Mouse (Mus musculus) intestine, postnatal 0 days (tissue): ENCODE measurements around the gene Stat6. TPM values are rescaled to one million over a fixed set of nuclear protein-coding genes. Genes with fewer than 3 reads are reported as not detected.

Source experiments
- ATAC-seq: fragments of 200-750 bp; cut with Nextera tagmentation; 2 replicates; pipeline ENCODE4 v1.8.0; 2017; ENCODE audit warnings: mild to moderate bottlenecking, moderate TSS enrichment, moderate library complexity
- H3K27ac ChIP-seq: fragments of 300-500 bp; sonication (generic); 2 replicates; pipeline ENCODE4 v1.5.1; 2014; ENCODE audit warnings: mild to moderate bottlenecking, low read depth, low read length, moderate library complexity
- H3K27me3 ChIP-seq: fragments of 300-500 bp; sonication (generic); replicated peaks from 2 replicates; pipeline ENCODE4 v1.6.1; 2014; ENCODE audit warnings: low read length, mixed read lengths; ENCODE audit not compliant: control insufficient read depth, insufficient read depth
- H3K36me3 ChIP-seq: fragments of 300-500 bp; sonication (generic); 2 replicates; pipeline ENCODE4 v1.6.1; 2014; ENCODE audit warnings: mild to moderate bottlenecking, moderate library complexity; ENCODE audit not compliant: control insufficient read depth, insufficient read depth
- H3K4me1 ChIP-seq: fragments of 300-500 bp; sonication (generic); replicated peaks from 2 replicates; pipeline ENCODE4 v1.6.1; 2014; ENCODE audit warnings: antibody characterized with exemption, low read length, mixed read lengths; ENCODE audit not compliant: control insufficient read depth, insufficient read depth
- H3K4me2 ChIP-seq: fragments of 300-500 bp; sonication (generic); replicated peaks from 2 replicates; pipeline ENCODE4 v1.6.1; 2014; ENCODE audit warnings: low read depth, mild to moderate bottlenecking, moderate library complexity
- H3K4me3 ChIP-seq: fragments of 300-500 bp; sonication (generic); 2 replicates; pipeline ENCODE4 v1.5.1; 2014; ENCODE audit warnings: low read depth, low read length
- H3K9ac ChIP-seq: fragments of 300-500 bp; sonication (generic); 2 replicates; pipeline ENCODE4 v1.6.1; 2014; ENCODE audit warnings: mild to moderate bottlenecking, low read depth, low read length
- H3K9me3 ChIP-seq: fragments of 300-500 bp; sonication (generic); 2 replicates; pipeline ENCODE4 v1.6.1; 2016; ENCODE audit warnings: mixed run types; ENCODE audit not compliant: control insufficient read depth
- CTCF ChIP-seq: sonication (generic); IDR thresholded peaks from 2 replicates; pipeline ENCODE4 v1.5.1; 2016; ENCODE audit warnings: low read depth, mild to moderate bottlenecking, control low read depth, antibody characterized with exemption, moderate library complexity
- WGBS: fragments of 180-500 bp; shearing (Covaris S2); extraction: QIAGEN DNeasy Blood & Tissue Kit; methylation state at CpG from one replicate; pipeline ENCODE4 v1.1.7; 2014; 5-methylcytosine and 5-hydroxymethylcytosine counted together
- polyA plus RNA-seq: library from polyadenylated mRNA; unstranded; fragments of >200 nt; fragmentation: Nextera tagmentation; extraction: Ambion mirVana; gene quantifications from 2 replicates; pipeline ENCODE4 v1.2.1, GENCODE M21; 2015

Stat6 gene
- polyA plus RNA-seq, 1 experiment from 2014 or later: 27.1 TPM

DNA sequence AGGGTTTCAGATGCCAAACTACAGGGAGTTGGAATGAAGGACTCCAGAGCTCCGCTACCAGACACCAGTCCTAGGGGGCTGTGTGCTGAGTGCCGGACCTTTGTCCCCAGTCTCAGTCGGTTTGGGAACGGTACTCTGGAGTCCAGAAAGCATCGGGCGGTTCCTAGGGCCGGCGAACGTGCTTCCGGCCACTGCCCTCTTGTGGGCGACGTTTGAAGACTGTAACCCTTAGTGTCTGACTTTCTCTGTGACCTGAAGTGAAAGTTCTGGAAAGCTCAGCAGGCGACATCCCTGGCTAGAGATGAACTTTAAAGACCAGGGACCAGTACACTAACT, 20.8 kb upstream of the Stat6 start:
- peak; percentile 57 for ATAC-seq
- Histone ChIP-seq H3K4me1 (peaks cover 9% of the 10 kb centered on the region; the same call in 1 of the 2 replicates), H3K36me3 (0 out of 2 replicates have a peak, but pooled peaks cover 3% of the 10 kb centered on the region), H3K27ac (peak overlapping the region; percentile 92), H3K4me2 (peak overlapping the region; percentile 94), H3K27me3 (no peaks in the 10 kb centered on the region), H3K9ac (no peak overlapping the region), H3K9me3 (no peaks in the 10 kb centered on the region), H3K4me3 (peak overlapping the region; percentile 63)
- peak; percentile 87 for TF ChIP-seq CTCF
- 1% methylated on average over 13 of the region's 13 CpGs for WGBS

DNA sequence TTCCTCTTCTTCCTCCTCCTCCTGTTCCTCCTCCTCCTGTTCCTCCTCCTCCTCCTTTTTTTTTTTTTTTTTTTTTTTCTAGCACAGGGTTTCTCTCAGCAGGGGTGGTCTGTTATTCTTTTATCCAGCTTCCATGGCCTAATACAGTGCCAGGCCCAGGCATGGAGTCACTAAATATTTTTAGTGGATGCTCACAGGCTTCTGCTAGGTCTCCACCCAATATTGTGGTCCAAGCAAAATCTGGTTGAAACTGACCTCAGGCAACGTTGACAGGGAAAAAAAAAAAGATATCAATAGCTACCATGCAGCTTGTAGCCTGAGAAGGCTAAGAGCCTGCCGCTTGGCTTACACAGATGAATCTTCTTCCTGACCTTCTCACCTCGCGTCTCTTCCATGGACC, 20.1 kb upstream of the Stat6 start:
- Histone ChIP-seq H3K4me2 (0 out of 2 replicates have a peak overlapping the region, but pooled peaks have one; percentile 94), H3K4me3 (no peak overlapping the region), H3K4me1 (peaks cover 7% of the 10 kb centered on the region; the same call in 1 of the 2 replicates), H3K27ac (no peak overlapping the region), H3K9ac (no peak overlapping the region), H3K27me3 (no peaks in the 10 kb centered on the region), H3K9me3 (no peaks in the 10 kb centered on the region), H3K36me3 (no peaks in the 10 kb centered on the region)
- ATAC-seq: no peak
- no peak for TF ChIP-seq CTCF
- 76% methylated on average over 4 of the region's 4 CpGs for WGBS

DNA sequence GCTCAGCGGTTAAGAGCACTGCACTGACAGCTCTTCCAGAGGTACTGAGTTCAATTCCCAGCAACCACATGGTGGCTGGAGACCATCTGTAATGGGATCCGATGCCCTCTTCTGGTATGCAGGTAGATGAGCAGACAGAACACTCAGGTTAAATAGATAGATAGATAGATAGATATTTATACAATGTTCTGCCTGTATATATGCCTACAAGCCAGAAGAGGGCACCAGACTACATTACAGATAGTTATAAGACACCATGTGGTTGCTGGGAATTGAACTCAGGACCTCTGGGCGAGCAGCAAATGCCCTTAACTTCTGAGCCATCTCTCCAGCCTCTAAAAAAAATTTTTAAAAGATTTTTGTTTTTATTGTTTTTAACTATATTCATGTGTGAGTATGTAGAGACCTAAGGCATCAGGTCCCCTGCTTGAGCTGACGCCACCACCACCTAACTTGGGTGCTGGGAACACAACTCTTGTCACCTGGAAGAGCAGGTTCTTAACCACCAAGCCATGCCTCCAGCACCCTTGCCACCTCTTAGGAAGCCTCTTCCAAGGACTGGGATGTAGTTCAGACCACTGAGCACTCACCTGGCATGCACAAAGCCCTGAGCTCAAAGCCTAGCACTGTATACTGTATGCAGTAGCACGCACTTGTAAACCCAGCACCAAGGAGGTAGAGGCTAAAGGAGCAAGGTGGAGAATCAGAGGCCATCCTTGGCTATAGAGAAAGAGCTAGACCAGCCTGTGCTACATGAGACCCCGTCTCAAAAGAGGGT, 19.2 kb upstream of the Stat6 start:
- WGBS: 95% methylated on average over 6 of the region's 6 CpGs
- H3K36me3 ChIP-seq: no peaks in the 10 kb centered on the region
- peak; percentile 35; the same call in 1 of the 2 replicates for TF ChIP-seq CTCF
- H3K4me1 ChIP-seq: peaks cover 5% of the 10 kb centered on the region; the same call in 1 of the 2 replicates
- no peaks in the 10 kb centered on the region for H3K27me3 ChIP-seq
- no peak overlapping the region for H3K4me2 ChIP-seq
- no peak overlapping the region for H3K27ac ChIP-seq
- no peak overlapping the region for H3K4me3 ChIP-seq
- no peak for ATAC-seq
- H3K9ac ChIP-seq: no peak overlapping the region
- no peaks in the 10 kb centered on the region for H3K9me3 ChIP-seq

DNA sequence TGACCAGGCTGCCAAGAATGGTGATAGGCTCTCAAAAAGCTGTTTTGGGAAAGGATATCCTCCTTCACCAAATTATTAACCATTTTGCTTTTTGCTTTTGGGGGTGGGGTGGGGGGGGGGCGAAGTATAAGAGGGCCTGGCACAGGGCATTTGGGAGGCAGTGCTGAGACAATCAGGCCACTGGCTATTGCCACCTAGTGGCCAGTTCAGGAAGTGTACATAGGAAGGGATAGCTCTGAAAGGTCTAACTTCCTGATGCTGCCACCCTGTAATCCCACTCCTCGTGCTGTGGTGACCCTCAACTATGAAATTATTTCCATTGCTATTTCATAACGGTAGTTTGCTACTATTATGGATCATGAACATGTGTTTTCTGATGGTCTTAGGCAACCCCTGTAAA, 16.4 kb upstream of the Stat6 start:
- Histone ChIP-seq H3K9me3 (no peaks in the 10 kb centered on the region), H3K4me2 (no peak overlapping the region), H3K36me3 (no peaks in the 10 kb centered on the region), H3K4me3 (no peak overlapping the region), H3K9ac (no peak overlapping the region), H3K27ac (no peak overlapping the region), H3K27me3 (no peaks in the 10 kb centered on the region), H3K4me1 (no peaks in the 10 kb centered on the region)
- peak; percentile 64 for TF ChIP-seq CTCF
- ATAC-seq: no peak
- WGBS: 92% methylated on average over 3 of the region's 3 CpGs

DNA sequence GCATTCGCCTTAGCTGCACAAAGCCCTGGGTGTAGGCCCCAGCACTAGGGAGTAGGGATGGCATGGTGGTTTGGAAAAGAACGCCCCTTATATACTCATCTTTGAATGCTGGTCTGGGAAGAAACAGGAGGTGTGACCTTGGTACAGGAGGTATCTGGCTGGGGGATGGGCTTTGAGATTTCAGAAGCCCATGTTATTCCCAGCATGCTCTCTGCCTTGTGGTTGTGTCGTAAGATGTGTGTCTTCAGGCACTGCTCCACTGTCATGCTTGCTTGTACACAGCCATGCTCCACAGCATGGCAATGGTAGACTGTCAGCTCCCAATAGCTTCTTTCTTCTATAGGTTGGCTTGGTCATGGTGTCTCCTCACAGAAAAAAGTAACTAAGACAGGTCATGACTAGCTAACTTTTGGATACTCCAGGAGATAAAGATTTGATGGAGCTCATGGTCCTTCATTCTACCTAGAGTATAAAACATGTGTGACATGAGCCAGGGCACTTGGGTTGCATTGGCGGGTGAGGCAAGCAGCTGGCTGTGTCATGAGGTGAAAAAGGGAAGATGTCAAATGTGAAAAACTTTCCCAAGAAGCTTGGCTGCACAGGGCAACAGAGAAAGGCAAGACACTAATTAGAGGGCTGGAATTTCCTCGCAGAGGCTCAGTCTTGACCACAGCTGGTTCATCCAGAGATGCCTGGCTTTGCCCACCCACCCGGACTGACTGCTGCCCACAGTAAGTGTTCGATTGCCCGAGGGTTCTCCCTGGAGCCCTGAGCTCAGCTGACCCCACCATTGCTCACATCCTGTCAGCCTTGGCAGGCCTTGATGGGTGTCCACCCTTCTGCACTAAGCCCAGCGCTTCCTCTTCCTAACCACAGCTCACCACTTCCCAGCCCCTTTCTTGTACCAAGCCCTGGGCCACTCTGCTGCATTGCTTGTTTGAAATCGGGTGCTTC, 11.2 kb upstream of the Stat6 start:
- Histone ChIP-seq H3K4me3 (no peak overlapping the region), H3K27ac (no peak overlapping the region), H3K27me3 (no peaks in the 10 kb centered on the region), H3K36me3 (no peaks in the 10 kb centered on the region), H3K9me3 (no peaks in the 10 kb centered on the region), H3K9ac (no peak overlapping the region), H3K4me1 (peaks cover 7% of the 10 kb centered on the region), H3K4me2 (no peak overlapping the region)
- 78% methylated on average over 10 of the region's 10 CpGs for WGBS
- TF ChIP-seq CTCF: no peak
- ATAC-seq: no peak

DNA sequence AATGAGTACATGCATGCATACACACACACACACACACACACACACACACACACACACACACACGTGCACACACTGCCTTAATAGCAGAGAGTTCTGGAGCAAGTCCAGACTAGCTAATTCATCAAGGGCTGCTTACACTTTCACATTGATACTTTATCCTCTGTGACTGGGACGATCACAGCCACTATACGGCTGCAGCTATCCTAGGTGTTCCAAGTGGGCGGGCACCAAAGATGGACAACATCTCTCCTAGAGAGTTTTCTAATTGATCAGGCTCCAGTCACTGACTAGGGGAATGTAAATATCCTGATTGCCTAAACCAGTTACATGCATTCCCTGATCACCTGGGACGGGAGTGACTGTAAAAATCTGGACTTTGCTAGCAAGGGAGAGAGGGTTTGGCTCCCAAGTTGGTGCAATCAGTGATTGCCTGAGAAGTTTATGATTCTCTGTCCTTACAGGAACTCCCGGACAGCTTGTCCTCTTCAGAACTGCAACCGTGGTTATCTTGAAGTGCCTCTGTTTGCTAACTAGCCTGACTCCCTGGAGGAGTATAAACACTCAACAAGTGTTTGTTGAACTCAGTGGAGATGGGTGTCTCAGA, 10.0 kb upstream of the Stat6 start:
- H3K4me3 ChIP-seq: no peak overlapping the region
- H3K4me1 ChIP-seq: peaks cover 7% of the 10 kb centered on the region
- H3K9me3 ChIP-seq: no peaks in the 10 kb centered on the region
- no peak overlapping the region for H3K9ac ChIP-seq
- no peaks in the 10 kb centered on the region for H3K27me3 ChIP-seq
- 23% methylated on average over 7 of the region's 7 CpGs for WGBS
- TF ChIP-seq CTCF: no peak
- no peak overlapping the region for H3K27ac ChIP-seq
- ATAC-seq: peak; percentile 88
- H3K36me3 ChIP-seq: no peaks in the 10 kb centered on the region
- H3K4me2 ChIP-seq: 0 out of 2 replicates have a peak overlapping the region, but pooled peaks have one; percentile 1
